Mouse (Mus musculus): Measurements from ENCODE around the gene Wipf3. TPM values are rescaled to one million over a fixed set of nuclear protein-coding genes. Genes with fewer than 3 reads are reported as not detected.

Gene Wipf3
- polyA plus RNA-seq, 1 experiment from 2014 or later: 1.7 TPM

GRCm38 (mm10) chr6:54404916-54405315 lies 24.5 kb upstream of the Wipf3 start:
- H3K4me3 ChIP-seq (replicated peaks): no peak overlapping the region
- no peak overlapping the region for H3K4me2 ChIP-seq
- no peak overlapping the region for H3K9ac ChIP-seq
- H3K27me3 ChIP-seq: no peaks in the 10 kb centered on the region
- no peak for ATAC-seq (ENCODE audit: low FRiP score)
- no peaks in the 10 kb centered on the region for H3K9me3 ChIP-seq
- WGBS: 63% methylated on average over 2 of the region's 2 CpGs
- no peaks in the 10 kb centered on the region for H3K4me1 ChIP-seq
- no peak overlapping the region for H3K27ac ChIP-seq
- H3K36me3 ChIP-seq (replicated peaks): no peaks in the 10 kb centered on the region

- H3K9me3 ChIP-seq: no peaks in the 10 kb centered on the region
- no peak overlapping the region for H3K9ac ChIP-seq
- H3K4me2 ChIP-seq: no peak overlapping the region
- 80% methylated on average over 5 of the region's 5 CpGs for WGBS
- no peaks in the 10 kb centered on the region for H3K36me3 ChIP-seq (replicated peaks)
- no peak overlapping the region for H3K4me3 ChIP-seq (replicated peaks)
- H3K27ac ChIP-seq: no peak overlapping the region
- H3K27me3 ChIP-seq: no peaks in the 10 kb centered on the region
- no peaks in the 10 kb centered on the region for H3K4me1 ChIP-seq
- ATAC-seq (ENCODE audit: low FRiP score): no peak
Observed at GRCm38 (mm10) chr6:54406116-54406515, 23.3 kb upstream of the Wipf3 start.

- Histone ChIP-seq H3K4me2 (no peak overlapping the region), H3K4me1 (no peaks in the 10 kb centered on the region), H3K4me3 (replicated peaks) (no peak overlapping the region), H3K27me3 (no peaks in the 10 kb centered on the region), H3K36me3 (replicated peaks) (no peaks in the 10 kb centered on the region), H3K27ac (no peak overlapping the region), H3K9me3 (no peaks in the 10 kb centered on the region), H3K9ac (no peak overlapping the region)
- ATAC-seq (ENCODE audit: low FRiP score): no peak
- 49% methylated on average over 6 of the region's 6 CpGs for WGBS
Observed at GRCm38 (mm10) chr6:54409271-54409670, 20.1 kb upstream of the Wipf3 start.

GRCm38 (mm10) chr6:54410451-54410850 lies 19.0 kb upstream of the Wipf3 start:
- H3K4me2 ChIP-seq: no peak overlapping the region
- no peak overlapping the region for H3K9ac ChIP-seq
- no peaks in the 10 kb centered on the region for H3K9me3 ChIP-seq
- no peaks in the 10 kb centered on the region for H3K4me1 ChIP-seq
- H3K27ac ChIP-seq: no peak overlapping the region
- H3K27me3 ChIP-seq: no peaks in the 10 kb centered on the region
- no peak overlapping the region for H3K4me3 ChIP-seq (replicated peaks)
- 85% methylated on average over 4 of the region's 4 CpGs for WGBS
- no peak for ATAC-seq (ENCODE audit: low FRiP score)
- no peaks in the 10 kb centered on the region for H3K36me3 ChIP-seq (replicated peaks)

GRCm38 (mm10) chr6:54411591-54411990 lies 17.8 kb upstream of the Wipf3 start:
- Histone ChIP-seq H3K4me1 (0 out of 2 replicates have a peak, but pooled peaks cover under 1% of the 10 kb centered on the region), H3K27me3 (no peaks in the 10 kb centered on the region), H3K9ac (no peak overlapping the region), H3K36me3 (replicated peaks) (no peaks in the 10 kb centered on the region), H3K9me3 (no peaks in the 10 kb centered on the region), H3K4me3 (replicated peaks) (no peak overlapping the region), H3K4me2 (no peak overlapping the region), H3K27ac (no peak overlapping the region)
- ATAC-seq (ENCODE audit: low FRiP score): no peak
- WGBS: 83% methylated on average over 8 of the region's 8 CpGs

- Histone ChIP-seq H3K27me3 (no peaks in the 10 kb centered on the region), H3K4me2 (no peak overlapping the region), H3K4me3 (replicated peaks) (no peak overlapping the region), H3K4me1 (0 out of 2 replicates have a peak, but pooled peaks cover 2% of the 10 kb centered on the region), H3K9ac (no peak overlapping the region), H3K36me3 (replicated peaks) (no peaks in the 10 kb centered on the region), H3K27ac (no peak overlapping the region), H3K9me3 (no peaks in the 10 kb centered on the region)
- 91% methylated on average over 7 of the region's 7 CpGs for WGBS
- no peak for ATAC-seq (ENCODE audit: low FRiP score)
Observed at GRCm38 (mm10) chr6:54412879-54413278, 16.5 kb upstream of the Wipf3 start.

- peaks cover 4% of the 10 kb centered on the region for H3K4me1 ChIP-seq
- no peak overlapping the region for H3K27ac ChIP-seq
- no peaks in the 10 kb centered on the region for H3K9me3 ChIP-seq
- H3K4me3 ChIP-seq (replicated peaks): no peak overlapping the region
- 92% methylated on average over 8 of the region's 8 CpGs for WGBS
- ATAC-seq (ENCODE audit: low FRiP score): no peak
- H3K36me3 ChIP-seq (replicated peaks): no peaks in the 10 kb centered on the region
- H3K9ac ChIP-seq: no peak overlapping the region
- no peak overlapping the region for H3K4me2 ChIP-seq
- peaks cover 27% of the 10 kb centered on the region for H3K27me3 ChIP-seq
Observed at GRCm38 (mm10) chr6:54425230-54425629, 4.2 kb upstream of the Wipf3 start.

GRCm38 (mm10) chr6:54428850-54429446 lies 455 bp upstream of the Wipf3 start:
- H3K9ac ChIP-seq: peak overlapping the region; percentile 53
- no peak overlapping the region for H3K27ac ChIP-seq
- H3K4me1 ChIP-seq: peaks cover 12% of the 10 kb centered on the region
- H3K27me3 ChIP-seq: peaks cover 42% of the 10 kb centered on the region
- no peaks in the 10 kb centered on the region for H3K36me3 ChIP-seq (replicated peaks)
- 9% methylated on average over 14 of the region's 14 CpGs for WGBS
- H3K9me3 ChIP-seq: no peaks in the 10 kb centered on the region
- H3K4me2 ChIP-seq: peak overlapping the region; percentile 83
- peak overlapping the region; percentile 54 for H3K4me3 ChIP-seq (replicated peaks)
- ATAC-seq (ENCODE audit: low FRiP score): no peak; the same call in 1 of the 2 replicates

GRCm38 (mm10) chr6:54430221-54430620 lies 818 bp downstream of the Wipf3 start:
- Histone ChIP-seq H3K9me3 (no peaks in the 10 kb centered on the region), H3K27me3 (peaks cover 42% of the 10 kb centered on the region), H3K4me2 (peak overlapping the region; percentile 83), H3K4me3 (replicated peaks) (peak overlapping the region; percentile 54), H3K36me3 (replicated peaks) (no peaks in the 10 kb centered on the region), H3K4me1 (peaks cover 21% of the 10 kb centered on the region), H3K9ac (peak overlapping the region; percentile 53), H3K27ac (no peak overlapping the region)
- ATAC-seq (ENCODE audit: low FRiP score): no peak
- WGBS: 44% methylated on average over 7 of the region's 7 CpGs

- Histone ChIP-seq H3K4me1 (peaks cover 32% of the 10 kb centered on the region), H3K9me3 (no peaks in the 10 kb centered on the region), H3K27me3 (peaks cover 41% of the 10 kb centered on the region), H3K9ac (no peak overlapping the region), H3K4me2 (no peak overlapping the region), H3K27ac (no peak overlapping the region), H3K4me3 (replicated peaks) (no peak overlapping the region), H3K36me3 (replicated peaks) (no peaks in the 10 kb centered on the region)
- WGBS: 54% methylated on average over 10 of the region's 10 CpGs
- ATAC-seq (ENCODE audit: low FRiP score): no peak
Observed at GRCm38 (mm10) chr6:54431761-54432160, 2.4 kb downstream of the Wipf3 start.

- H3K4me1 ChIP-seq: peaks cover 32% of the 10 kb centered on the region
- H3K36me3 ChIP-seq (replicated peaks): no peaks in the 10 kb centered on the region
- no peak overlapping the region for H3K9ac ChIP-seq
- no peak overlapping the region for H3K27ac ChIP-seq
- H3K4me2 ChIP-seq: no peak overlapping the region
- 79% methylated on average over 9 of the region's 9 CpGs for WGBS
- H3K4me3 ChIP-seq (replicated peaks): no peak overlapping the region
- no peaks in the 10 kb centered on the region for H3K9me3 ChIP-seq
- peaks cover 36% of the 10 kb centered on the region for H3K27me3 ChIP-seq
- ATAC-seq (ENCODE audit: low FRiP score): no peak
Observed at GRCm38 (mm10) chr6:54432191-54432590, 2.8 kb downstream of the Wipf3 start.

- Histone ChIP-seq H3K4me2 (no peak overlapping the region), H3K36me3 (replicated peaks) (no peaks in the 10 kb centered on the region), H3K9ac (no peak overlapping the region), H3K4me3 (replicated peaks) (no peak overlapping the region), H3K4me1 (peaks cover 32% of the 10 kb centered on the region), H3K9me3 (no peaks in the 10 kb centered on the region), H3K27me3 (peaks cover 33% of the 10 kb centered on the region), H3K27ac (no peak overlapping the region)
- WGBS: 74% methylated on average over 13 of the region's 13 CpGs
- no peak for ATAC-seq (ENCODE audit: low FRiP score)
Observed at GRCm38 (mm10) chr6:54432806-54433545, 3.6 kb downstream of the Wipf3 start.

GRCm38 (mm10) chr6:54434171-54434570 lies 4.8 kb downstream of the Wipf3 start:
- WGBS: 44% methylated on average over 2 of the region's 2 CpGs
- no peak overlapping the region for H3K9ac ChIP-seq
- H3K4me1 ChIP-seq: peaks cover 30% of the 10 kb centered on the region
- H3K9me3 ChIP-seq: no peaks in the 10 kb centered on the region
- no peak overlapping the region for H3K4me2 ChIP-seq
- peaks cover 21% of the 10 kb centered on the region for H3K27me3 ChIP-seq
- H3K36me3 ChIP-seq (replicated peaks): no peaks in the 10 kb centered on the region
- ATAC-seq (ENCODE audit: low FRiP score): no peak
- H3K27ac ChIP-seq: no peak overlapping the region
- H3K4me3 ChIP-seq (replicated peaks): no peak overlapping the region

Data from forebrain, embryonic 12.5 days (tissue).